Mouse (Mus musculus) kidney, adult 18-20 months (tissue): Measurements from ENCODE around the gene 2410004B18Rik.
A peak's percentile ranks its signal among the peaks of the same experiment; 100 is the strongest.
"Not testable (repeated sequence)": the region's sequence is repeated elsewhere in the genome, so short reads cannot be mapped to it uniquely, and the experiment has no call there.

ENCODE experiments used
- DNase-seq: peaks from one replicate; pipeline ENCODE4 v3.0.0; 2021

2410004B18Rik gene

GRCm38 (mm10) chr3:145937505-145938404 is at the start of gene 2410004B18Rik:
TSS of gene 2410004B18Rik (plus strand) at chr3:145938014.
- peak; percentile 91 for DNase-seq

DNA sequence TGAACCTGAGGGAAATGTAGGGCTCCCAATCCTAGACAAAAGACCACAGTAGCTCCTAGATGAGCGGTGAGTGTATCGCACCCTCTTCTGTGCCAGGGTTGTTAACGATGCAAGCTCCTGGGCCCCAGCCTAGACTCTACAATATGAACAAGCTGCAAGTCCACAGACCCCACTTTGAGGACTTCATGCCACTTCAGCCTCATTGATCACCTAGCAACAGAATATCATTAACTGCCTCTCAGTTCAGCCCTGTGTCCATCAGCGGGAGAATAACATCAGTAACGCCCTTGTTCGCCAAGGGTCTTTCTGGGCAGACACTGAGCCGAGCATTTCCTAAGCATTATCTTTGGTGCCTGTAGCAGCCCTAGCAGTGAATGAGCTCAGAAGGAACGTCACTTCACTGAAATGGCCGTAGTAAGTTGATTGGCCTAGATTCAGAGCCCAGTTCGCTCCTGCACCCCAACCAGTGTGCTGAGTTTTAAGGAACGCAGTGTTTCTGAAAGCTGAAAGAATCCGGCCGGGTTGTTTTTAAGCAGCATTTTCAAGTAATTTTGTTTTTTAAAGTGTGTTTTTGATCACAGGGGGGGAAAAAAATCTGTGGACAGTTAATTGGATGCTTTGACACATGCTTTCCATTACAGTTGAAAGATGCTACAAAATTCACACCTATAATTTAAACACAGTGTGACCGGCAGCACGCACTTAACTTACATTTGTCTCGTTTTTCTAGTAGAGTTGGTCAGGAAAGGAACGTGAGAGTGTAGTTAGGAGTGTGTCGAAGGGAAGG is 47.3 kb upstream of the 2410004B18Rik start:
- no peak for DNase-seq

DNA sequence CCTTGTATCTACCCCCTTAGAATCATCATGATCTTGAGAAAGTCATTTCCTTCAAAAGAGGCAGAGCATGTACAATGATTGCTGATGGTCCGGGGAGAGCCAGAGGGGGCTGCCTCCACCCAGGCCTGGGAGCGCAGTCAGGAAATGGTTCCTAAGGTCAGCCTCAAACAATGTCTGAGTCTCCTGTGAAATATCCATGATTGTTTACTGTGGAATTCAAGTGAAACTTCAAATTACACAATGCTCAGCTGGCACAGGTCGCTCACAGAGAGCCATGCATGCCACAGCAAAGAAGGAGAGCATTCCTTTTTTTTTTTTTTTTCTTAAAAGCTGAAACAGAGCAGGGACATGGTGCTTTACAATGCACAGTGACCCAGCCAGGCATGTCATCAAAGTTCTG is 45.4 kb upstream of the 2410004B18Rik start:
- DNase-seq, result no peak

- DNase-seq, result no peak
Observed at GRCm38 (mm10) chr3:145894131-145894530, 43.7 kb upstream of the 2410004B18Rik start.

DNA sequence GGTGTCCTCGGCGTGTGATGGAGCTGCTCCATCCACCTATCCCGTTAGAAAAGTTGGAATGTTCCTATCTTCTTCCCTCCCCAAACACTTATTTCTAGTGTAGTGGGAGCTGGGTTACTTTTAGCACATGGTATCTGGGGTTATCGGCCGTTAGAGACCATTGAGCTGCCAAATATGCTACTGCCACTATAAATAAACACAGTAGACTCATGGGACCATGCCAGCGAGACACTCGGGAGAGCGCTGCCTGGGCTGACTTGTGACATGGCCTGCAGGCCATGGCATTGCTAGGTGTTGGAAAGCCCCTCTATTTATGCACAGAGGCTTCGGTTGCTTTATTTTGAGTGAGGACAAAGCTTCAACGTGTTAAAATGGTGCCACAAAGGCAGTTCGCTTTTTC is 40.1 kb upstream of the 2410004B18Rik start:
- no peak for DNase-seq

GRCm38 (mm10) chr3:145899832-145900231 is 38.0 kb upstream of the 2410004B18Rik start:
- peak; percentile 24 for DNase-seq

- no peak for DNase-seq
Observed at GRCm38 (mm10) chr3:145903530-145903929, 34.3 kb upstream of the 2410004B18Rik start.

- DNase-seq, result peak; percentile 78
Observed at GRCm38 (mm10) chr3:145904850-145905776, 32.7 kb upstream of the 2410004B18Rik start.

DNA sequence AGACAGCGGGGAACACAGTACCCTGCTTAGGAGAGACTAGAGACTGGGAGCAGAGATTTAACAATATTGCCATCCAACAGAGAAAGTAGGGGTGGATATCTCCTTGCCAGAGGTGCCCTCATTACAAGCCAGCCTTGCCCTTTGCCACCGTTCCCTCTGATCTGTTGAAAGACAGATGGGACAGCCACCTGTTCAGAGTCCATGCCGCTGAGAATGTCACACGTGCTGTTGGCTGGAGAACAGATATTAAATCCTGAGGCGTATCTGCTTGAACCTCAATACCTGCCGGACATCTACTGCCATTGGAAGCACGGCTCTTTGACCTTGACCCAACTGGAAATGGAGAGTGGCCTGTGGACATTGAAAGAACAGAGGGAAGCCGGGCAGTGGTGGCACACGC is 31.2 kb upstream of the 2410004B18Rik start:
- no peak for DNase-seq

DNA sequence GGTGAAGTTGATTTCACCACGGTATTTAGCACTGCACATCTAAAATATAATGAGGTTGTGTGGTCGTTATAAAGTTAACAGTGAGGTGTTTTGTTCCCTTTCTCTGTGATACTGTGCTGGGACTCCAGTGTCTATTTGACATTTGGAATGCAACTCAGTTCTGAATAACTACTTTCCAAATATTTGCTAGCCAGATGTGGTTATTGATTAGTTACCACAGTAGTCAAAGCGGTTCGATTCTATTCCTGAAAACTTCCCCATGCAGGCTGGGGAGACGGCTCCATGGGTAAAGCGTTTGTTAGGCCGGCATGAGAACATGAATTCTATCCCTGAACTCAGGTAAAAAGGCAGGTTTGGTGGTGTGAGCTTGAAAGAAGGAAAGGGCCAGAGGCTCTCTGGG is 25.3 kb upstream of the 2410004B18Rik start:
- no peak for DNase-seq

GRCm38 (mm10) chr3:145913263-145913662 is 24.6 kb upstream of the 2410004B18Rik start:
- no peak for DNase-seq

- not testable (repeated sequence) for DNase-seq
Observed at GRCm38 (mm10) chr3:145913942-145914341, 23.9 kb upstream of the 2410004B18Rik start.

DNA sequence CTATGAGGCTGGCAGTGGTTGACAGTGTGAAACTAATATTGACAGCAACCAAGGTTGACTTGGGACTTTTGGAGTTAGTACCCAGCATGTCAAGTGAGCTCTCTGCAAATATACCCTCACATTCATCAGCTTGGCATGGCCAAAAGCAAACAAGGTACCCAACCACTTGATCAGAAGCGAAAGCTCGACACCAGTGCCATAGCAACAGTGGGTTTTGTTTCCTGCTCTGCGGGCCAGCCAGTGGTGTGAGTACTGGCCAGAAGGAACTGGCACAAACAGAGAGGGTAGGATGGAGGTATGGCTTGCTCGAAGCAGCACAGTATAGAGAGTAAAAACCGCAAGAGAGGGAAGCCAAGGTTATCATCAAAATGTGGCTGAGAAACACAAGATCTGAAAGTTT is 21.4 kb upstream of the 2410004B18Rik start:
- DNase-seq, result no peak

DNA sequence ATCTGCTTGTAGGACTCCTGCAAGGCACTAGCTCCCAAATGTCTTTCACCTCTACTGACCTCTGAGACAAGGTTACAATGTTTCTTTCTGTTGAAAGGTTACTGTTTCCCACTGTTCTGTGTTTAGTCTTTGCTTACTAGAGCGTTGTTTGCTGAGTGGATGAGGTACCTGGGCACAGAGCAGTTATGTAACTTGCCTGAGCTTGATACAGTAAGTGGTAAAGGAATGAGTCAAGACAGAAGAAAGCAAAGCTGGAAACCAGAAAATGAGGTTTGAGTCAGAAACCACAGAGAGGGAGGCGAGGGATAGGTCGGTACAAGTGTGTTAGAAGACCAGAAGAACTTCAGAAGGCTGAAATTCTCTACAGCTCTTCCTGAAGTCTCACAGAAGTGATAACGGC is 21.0 kb upstream of the 2410004B18Rik start:
- no peak for DNase-seq

DNA sequence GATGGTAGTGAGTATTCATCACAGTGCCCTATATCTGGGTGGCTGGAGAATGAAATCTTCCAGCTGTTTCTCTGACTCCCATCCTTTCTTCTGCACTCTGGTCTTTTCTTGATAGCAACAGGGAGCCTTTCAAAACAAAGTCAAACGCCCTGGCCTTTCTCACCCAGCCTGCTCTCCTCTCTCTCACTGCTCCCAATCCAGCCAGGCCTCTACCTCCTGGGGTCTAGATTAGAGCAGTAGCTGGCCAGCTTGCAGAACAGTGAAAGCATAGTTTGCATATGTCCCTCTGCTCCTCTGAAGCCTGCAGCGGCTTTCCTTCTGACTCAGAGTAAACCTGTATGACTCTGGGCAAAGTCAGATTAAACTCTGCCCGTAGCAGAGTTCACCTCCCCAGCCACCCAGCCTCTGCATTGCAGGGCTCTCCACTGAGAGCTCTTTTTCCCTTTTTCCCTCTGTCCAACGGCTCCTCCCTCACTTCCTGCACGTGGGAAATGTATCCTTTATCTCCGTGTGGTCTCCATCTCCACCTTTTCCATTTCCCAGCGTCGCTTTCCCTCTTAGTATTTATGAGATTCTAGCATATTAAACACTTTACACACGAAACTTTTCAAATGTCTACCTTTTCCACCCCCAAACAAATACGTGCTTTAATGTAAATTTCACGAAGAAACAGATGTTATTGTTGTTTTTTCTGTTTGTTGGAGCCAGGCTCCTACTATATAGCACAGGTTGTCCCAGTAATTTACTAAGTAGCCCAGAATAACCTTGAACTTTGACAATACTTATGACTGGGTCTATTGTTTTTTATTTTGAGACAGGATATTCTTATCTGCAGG is 15.6 kb upstream of the 2410004B18Rik start, which contains the start of gene Bcl10:
Bcl10 (plus strand) TSS at position 786 of the 836 bp plus-strand sequence.
- no peak for DNase-seq

DNA sequence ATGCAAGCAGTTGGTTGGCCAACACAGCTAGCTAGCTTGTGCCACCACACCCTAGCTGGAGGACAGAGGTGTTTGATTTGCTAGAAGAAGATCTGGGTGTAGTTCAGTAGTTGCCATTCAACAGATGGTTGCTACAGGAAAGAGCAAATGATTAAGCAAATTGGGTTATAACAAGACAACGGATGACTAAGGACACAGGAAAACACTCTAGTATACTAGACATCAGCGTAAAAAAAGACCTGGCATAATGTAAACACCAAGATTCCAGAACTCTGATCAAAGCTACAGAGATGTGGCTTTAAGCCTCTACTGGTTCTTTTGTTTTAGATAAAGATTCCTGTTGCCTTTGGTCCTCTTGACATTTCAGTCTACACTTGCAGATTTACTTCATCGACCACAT is 14.8 kb upstream of the 2410004B18Rik start:
- DNase-seq, result no peak

DNA sequence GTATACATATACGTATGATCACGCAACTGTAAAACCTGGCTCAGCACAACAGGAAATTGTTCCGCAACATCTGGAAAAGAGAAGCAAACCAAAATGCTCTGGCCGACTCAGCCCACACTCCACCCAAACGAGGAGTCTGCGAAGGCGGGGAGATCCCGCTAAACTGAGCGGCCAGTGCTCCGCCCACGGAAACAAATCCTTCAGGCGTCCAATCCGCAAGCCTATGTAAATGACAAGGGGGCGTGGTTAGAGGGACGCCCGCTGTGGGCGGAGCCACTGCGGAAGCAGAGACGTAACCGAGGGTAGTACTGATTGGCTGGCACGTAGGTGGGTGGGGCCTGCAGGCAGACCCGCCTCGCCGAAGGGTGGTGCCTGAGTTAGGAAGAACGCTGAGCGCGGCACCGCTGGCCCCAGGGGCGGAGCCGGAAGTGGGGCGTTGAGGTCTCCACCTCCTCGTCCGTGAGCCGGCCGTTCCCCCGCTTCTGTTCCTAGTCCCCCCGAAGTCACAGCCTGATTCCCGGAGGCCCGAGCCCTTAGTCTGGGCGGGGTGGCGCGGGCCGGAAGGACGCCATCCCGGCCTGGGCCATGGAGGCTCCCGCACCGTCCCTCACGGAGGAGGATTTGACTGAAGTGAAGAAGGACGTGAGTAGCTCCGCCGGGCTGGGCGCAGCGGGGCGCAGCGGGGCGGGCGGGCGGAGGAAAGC is 13.8 kb upstream of the 2410004B18Rik start:
- peak; percentile 99 for DNase-seq

DNA sequence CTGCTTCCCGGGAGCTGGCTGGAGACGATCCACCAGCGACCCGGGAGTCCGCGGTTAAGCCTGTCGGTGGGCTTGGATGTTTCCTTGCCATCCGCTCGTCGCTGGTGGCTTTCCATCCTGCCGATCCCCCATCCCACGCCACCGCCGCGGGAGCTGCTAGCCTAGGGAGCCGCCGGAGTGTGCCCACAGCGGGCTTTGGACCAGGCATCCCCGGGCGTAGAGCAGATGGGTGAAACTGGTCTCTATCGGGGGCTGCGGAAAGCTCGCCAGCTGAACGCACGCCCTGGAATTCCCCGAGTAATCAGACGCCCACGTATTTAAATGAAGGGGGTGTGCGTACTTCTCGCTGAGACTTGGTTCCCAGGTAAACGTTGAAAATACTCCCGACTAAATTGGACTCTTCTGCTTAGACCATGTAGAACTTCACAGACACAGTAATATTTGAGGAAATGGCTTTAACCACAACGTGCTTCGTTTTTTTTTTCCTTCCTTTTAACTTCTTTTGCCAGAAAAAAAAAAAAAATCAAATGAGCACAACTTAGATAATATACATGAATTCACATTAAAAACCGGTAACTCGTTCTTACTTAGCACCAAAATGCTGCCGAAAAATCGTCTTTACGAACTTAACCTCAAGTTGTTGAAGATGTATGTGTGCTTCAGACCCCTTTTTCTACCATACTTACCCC is 13.0 kb upstream of the 2410004B18Rik start:
- DNase-seq, result peak; percentile 48

GRCm38 (mm10) chr3:145925506-145925905 is 12.3 kb upstream of the 2410004B18Rik start:
- DNase-seq, result no peak
